Mouse (Mus musculus) forebrain, embryonic 12.5 days (tissue): ENCODE results near the gene Usf1. TPM values are rescaled to one million over a fixed set of nuclear protein-coding genes. Genes with fewer than 3 reads are reported as not detected.

ENCODE experiments used
- ATAC-seq: fragments of 200-750 bp; cut with Nextera tagmentation; 2 replicates; pipeline ENCODE4 v1.8.0; 2017; ENCODE audit warnings: moderate TSS enrichment; ENCODE audit not compliant: low FRiP score
- H3K27ac ChIP-seq: fragments of 300-500 bp; sonication (generic); 2 replicates; pipeline ENCODE4 v1.5.1; 2016; ENCODE audit warnings: mild to moderate bottlenecking
- H3K27me3 ChIP-seq: fragments of 300-500 bp; sonication (generic); 2 replicates; pipeline ENCODE4 v1.6.1; 2016; ENCODE audit warnings: mild to moderate bottlenecking
- H3K36me3 ChIP-seq: fragments of 300-500 bp; sonication (generic); replicated peaks from 2 replicates; pipeline ENCODE4 v1.6.1; 2016; ENCODE audit warnings: mild to moderate bottlenecking
- H3K4me1 ChIP-seq: fragments of 300-500 bp; sonication (generic); 2 replicates; pipeline ENCODE4 v1.6.1; 2016
- H3K4me2 ChIP-seq: fragments of 300-500 bp; sonication (generic); 2 replicates; pipeline ENCODE4 v1.6.1; 2016; ENCODE audit warnings: mild to moderate bottlenecking, moderate library complexity
- H3K4me3 ChIP-seq: fragments of 300-500 bp; sonication (generic); replicated peaks from 2 replicates; pipeline ENCODE4 v1.5.1; 2016; ENCODE audit warnings: mild to moderate bottlenecking
- H3K9ac ChIP-seq: fragments of 300-500 bp; sonication (generic); 2 replicates; pipeline ENCODE4 v1.6.1; 2016; ENCODE audit warnings: mild to moderate bottlenecking
- H3K9me3 ChIP-seq: fragments of 300-500 bp; sonication (generic); 2 replicates; pipeline ENCODE4 v1.6.1; 2016
- WGBS: fragments of 180-500 bp; shearing (Covaris S2); methylation state at CpG from one replicate; pipeline ENCODE4 v1.1.7; 2016; 5-methylcytosine and 5-hydroxymethylcytosine counted together
- polyA plus RNA-seq: library from polyadenylated mRNA; unstranded; fragments of >200 nt; fragmentation: Nextera tagmentation; extraction: Ambion mirVana; gene quantifications from 2 replicates; pipeline ENCODE4 v1.2.1, GENCODE M21; 2016

The Usf1 gene
- polyA plus RNA-seq, 1 experiment from 2014 or later, result 175 TPM

DNA sequence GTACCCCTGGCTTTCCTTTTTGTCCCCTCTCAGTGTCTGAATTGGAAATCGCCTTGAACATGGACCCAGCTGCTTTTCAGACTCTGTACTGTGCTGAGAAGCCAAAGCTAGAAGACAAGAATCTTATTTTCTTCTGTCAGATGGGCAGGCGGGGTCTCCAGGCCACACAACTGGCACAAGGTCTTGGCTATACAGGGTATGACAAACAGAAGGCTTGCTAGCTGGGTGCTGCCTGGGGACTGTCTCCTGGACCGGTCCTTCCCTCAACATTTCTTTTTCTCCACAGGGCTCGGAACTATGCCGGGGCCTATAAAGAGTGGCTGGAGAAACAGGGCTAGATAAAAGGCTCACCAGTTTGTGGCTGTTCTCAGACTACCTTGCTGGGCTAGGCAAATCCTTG lies 8.8 kb downstream of the Usf1 start:
- 76% methylated on average over 5 of the region's 5 CpGs for WGBS
- H3K4me2 ChIP-seq, result no peak overlapping the region
- H3K4me3 ChIP-seq, result no peak overlapping the region
- H3K9ac ChIP-seq, result no peak overlapping the region
- H3K27ac ChIP-seq, result peak overlapping the region; percentile 46; the same call in 1 of the 2 replicates
- ATAC-seq, result 0 out of 2 replicates have a peak, but pooled peaks have one; percentile 3
- no peaks in the 10 kb centered on the region; the same call in 1 of the 2 replicates for H3K4me1 ChIP-seq
- no peaks in the 10 kb centered on the region for H3K9me3 ChIP-seq
- H3K27me3 ChIP-seq, result no peaks in the 10 kb centered on the region
- H3K36me3 ChIP-seq, result peaks cover 50% of the 10 kb centered on the region

DNA sequence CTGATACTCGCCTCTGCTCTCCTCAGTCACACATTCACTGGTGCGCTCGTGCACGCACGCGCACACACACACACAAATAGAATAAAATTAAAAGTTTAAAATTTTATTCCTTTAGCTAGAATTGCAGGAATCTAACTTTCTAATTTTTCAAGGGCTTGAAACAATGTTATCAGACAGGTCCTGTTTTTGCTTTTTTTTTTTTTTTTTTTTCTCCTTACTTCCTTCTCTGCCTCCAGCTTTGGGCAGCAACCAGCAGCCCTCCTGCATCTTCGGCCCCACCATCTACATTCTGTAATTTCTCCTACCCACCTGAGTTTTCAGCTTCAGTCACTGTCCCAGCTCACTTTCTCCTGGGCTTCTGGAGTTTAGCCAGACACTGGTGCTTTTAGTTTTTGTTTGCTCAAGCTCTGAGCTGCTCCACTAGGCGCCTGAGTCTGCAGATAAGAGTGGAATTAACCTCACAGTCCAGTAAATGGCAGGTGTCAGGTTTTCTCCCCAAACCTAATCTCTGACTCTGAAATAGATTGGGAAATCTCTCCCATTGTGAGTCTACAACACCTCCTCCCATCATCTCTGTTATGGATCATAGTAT lies 11.5 kb downstream of the Usf1 start:
- Histone ChIP-seq H3K36me3 (peaks cover 25% of the 10 kb centered on the region), H3K27me3 (no peaks in the 10 kb centered on the region), H3K9me3 (no peaks in the 10 kb centered on the region), H3K9ac (no peak overlapping the region), H3K4me2 (no peak overlapping the region), H3K27ac (no peak overlapping the region), H3K4me1 (no peaks in the 10 kb centered on the region; the same call in 1 of the 2 replicates), H3K4me3 (no peak overlapping the region)
- WGBS, result 89% methylated on average over 8 of the region's 8 CpGs
- no peak for ATAC-seq

DNA sequence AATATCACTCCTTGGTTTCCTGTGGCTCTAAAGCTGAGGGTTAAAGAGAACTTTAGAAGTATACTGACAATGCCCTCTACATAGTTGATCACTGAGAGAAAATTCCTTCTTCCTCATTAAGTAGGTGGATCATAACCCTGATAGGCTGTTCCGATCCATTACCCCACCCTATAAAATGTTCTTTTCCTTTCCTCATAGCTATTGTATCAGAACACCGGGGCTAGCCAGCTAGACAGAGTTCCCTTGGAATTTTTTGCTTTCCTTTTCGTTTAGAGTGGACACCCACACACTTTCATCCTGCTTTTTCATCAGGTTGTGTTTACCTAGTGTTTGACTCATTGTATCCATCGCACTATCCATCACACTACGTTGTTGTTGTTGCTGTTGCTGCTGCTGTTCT lies 13.5 kb downstream of the Usf1 start:
- H3K4me2 ChIP-seq, result no peak overlapping the region
- H3K4me3 ChIP-seq, result no peak overlapping the region
- H3K9me3 ChIP-seq, result no peaks in the 10 kb centered on the region
- no peaks in the 10 kb centered on the region for H3K27me3 ChIP-seq
- WGBS, result 83% methylated on average over 5 of the region's 5 CpGs
- H3K9ac ChIP-seq, result no peak overlapping the region
- H3K36me3 ChIP-seq, result peaks cover 6% of the 10 kb centered on the region
- ATAC-seq, result no peak
- H3K27ac ChIP-seq, result no peak overlapping the region
- H3K4me1 ChIP-seq, result no peaks in the 10 kb centered on the region; the same call in 1 of the 2 replicates

DNA sequence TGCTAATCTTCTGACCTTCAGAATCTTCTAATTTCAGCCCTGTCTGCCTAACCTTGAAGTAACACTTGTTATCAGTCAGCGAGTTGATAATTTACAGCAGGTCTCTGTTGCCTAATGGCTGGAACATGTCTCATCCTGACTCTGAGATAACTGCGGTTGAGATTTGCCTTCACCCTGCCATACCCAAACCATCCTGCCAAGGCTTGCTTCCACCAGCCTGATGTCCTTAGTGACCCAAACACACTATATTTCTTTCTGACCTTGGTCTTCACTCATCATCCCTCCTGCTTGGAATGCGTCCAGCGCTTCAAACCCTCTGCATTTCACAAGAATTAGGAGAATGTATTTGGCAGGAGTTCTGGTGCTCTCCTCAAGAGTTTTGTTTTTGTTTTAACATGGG lies 14.0 kb downstream of the Usf1 start:
- no peak overlapping the region for H3K4me3 ChIP-seq
- no peak overlapping the region for H3K27ac ChIP-seq
- H3K9ac ChIP-seq, result no peak overlapping the region
- H3K4me2 ChIP-seq, result no peak overlapping the region
- ATAC-seq, result no peak
- H3K4me1 ChIP-seq, result no peaks in the 10 kb centered on the region
- no peaks in the 10 kb centered on the region for H3K9me3 ChIP-seq
- H3K27me3 ChIP-seq, result no peaks in the 10 kb centered on the region
- 89% methylated on average over 4 of the region's 4 CpGs for WGBS
- H3K36me3 ChIP-seq, result peaks cover under 1% of the 10 kb centered on the region

GRCm38 (mm10) chr1:171432158-171432557 lies 21.0 kb downstream of the Usf1 start:
- Histone ChIP-seq H3K4me3 (no peak overlapping the region), H3K36me3 (no peaks in the 10 kb centered on the region), H3K27me3 (peaks cover 16% of the 10 kb centered on the region), H3K27ac (no peak overlapping the region), H3K9me3 (no peaks in the 10 kb centered on the region), H3K9ac (no peak overlapping the region), H3K4me2 (no peak overlapping the region), H3K4me1 (peaks cover 2% of the 10 kb centered on the region)
- no peak for ATAC-seq
- 82% methylated on average over 5 of the region's 5 CpGs for WGBS

GRCm38 (mm10) chr1:171435288-171435814 lies 24.2 kb downstream of the Usf1 start:
- Histone ChIP-seq H3K36me3 (no peaks in the 10 kb centered on the region), H3K9ac (no peak overlapping the region), H3K4me1 (peaks cover 10% of the 10 kb centered on the region), H3K4me2 (no peak overlapping the region), H3K27ac (no peak overlapping the region), H3K9me3 (no peaks in the 10 kb centered on the region), H3K27me3 (peaks cover 48% of the 10 kb centered on the region), H3K4me3 (no peak overlapping the region)
- ATAC-seq, result no peak
- WGBS, result 68% methylated on average over 7 of the region's 7 CpGs

DNA sequence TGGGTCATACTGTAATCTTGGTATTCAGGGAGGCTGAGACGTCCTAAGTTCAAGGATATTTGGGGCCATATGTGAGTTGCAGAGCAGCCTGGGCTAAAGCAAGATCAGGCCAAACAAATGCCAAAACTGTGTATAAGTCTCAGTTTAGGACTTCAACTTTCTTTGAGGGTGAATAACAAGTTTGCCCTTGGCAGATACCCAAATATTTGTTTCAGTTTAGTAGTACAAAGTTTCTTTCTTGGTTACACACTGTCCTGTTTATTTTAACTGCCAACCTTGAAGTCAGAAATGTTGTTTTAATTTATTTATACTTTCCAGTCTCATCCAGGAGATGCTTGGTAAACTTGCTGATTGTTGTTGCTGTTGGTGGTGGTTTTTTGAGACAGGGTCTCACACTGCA lies 24.9 kb downstream of the Usf1 start:
- Histone ChIP-seq H3K27ac (no peak overlapping the region), H3K4me3 (no peak overlapping the region), H3K9me3 (no peaks in the 10 kb centered on the region), H3K36me3 (no peaks in the 10 kb centered on the region), H3K27me3 (peaks cover 50% of the 10 kb centered on the region), H3K4me2 (no peak overlapping the region), H3K9ac (no peak overlapping the region), H3K4me1 (peaks cover 10% of the 10 kb centered on the region)
- no peak for ATAC-seq
- WGBS, result 69% methylated on average over 1 of the region's 1 CpGs

DNA sequence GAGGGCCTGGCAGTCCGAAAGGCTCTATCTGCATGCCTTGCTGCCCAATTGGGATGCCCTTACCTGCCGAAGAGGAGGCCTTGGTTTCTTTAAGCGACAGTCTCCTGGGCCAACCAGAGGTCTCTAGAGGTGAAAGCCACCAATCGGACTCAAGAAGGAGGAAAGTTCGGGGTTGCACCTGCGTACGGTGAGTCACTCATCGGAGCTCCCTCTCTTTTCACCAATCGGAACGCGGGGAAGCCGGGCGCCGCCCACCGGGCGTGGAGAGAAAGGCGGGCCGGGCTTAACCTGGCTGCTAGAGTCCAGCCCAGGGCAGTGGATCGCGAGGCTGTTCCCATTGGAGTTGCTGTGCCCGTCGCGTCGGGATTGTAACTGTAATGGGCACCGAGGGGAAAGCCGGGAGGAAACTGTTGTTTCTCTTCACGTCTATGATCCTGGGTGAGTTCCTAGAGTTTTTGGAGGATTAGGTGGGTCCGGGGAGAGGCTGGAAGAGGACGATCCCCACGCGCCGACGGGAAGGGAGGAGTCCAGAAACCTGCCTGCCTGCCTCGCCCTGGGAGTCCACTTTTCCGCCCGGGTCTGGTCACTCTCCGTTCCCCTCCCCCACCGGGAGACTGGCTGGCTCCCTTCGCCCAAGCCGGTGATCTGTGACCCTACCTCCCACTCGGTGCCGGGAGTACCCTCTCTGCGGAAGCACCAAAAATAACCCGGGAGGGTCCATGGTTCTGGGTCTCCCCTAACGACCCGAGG lies 26.3 kb downstream of the Usf1 start, which contains the start of gene F11r:
F11r (plus strand) TSS at position 272 of the 750 bp plus-strand sequence.
- Histone ChIP-seq H3K9me3 (no peaks in the 10 kb centered on the region), H3K27ac (no peak within 1 kb of the TSS), H3K4me1 (peaks cover 10% of the 10 kb centered on the region), H3K4me2 (peak within 1 kb of the TSS; percentile 60), H3K4me3 (peak within 1 kb of the TSS; percentile 40), H3K27me3 (peaks cover 50% of the 10 kb centered on the region), H3K36me3 (no peaks in the 10 kb centered on the region), H3K9ac (peak within 1 kb of the TSS; percentile 25; the same call in 1 of the 2 replicates)
- ATAC-seq, result peak; percentile 74
- WGBS, result under 1% methylated on average over 46 of the region's 46 CpGs

DNA sequence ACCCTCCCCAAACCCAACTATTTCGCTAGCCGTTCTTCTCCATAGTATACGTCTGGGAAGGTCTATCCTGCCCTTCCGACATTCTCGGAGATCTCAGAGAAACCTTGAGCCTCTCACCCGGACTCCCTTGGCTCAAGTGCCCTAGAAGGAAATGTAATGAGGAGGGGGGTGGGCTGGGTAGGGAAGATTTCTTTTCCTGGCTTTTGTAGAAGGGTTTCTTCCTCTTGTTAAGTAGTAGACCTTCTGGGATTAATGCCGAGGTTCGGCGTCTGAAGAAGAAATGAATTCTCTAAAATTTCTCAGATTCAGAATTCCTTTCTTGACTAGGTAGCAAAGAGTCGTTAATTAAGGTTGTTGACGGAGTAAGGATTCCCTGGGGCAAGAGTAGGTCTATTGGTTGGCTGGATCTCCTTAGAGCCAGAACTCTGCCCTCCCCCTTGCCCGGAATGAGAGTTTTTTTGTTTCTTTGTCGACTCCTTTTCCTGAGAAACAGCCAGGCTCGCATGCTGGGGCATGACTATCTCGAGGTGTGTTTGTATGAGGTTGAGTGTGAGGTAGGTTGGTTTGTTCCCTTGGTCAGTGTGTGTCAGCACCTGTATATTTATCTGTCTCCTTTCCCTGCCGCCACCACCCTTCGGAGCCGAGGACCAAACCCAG lies 27.0 kb downstream of the Usf1 start:
- WGBS, result 6% methylated on average over 18 of the region's 18 CpGs
- Histone ChIP-seq H3K27me3 (peaks cover 50% of the 10 kb centered on the region), H3K36me3 (no peaks in the 10 kb centered on the region), H3K4me2 (peak overlapping the region; percentile 60), H3K4me1 (peaks cover 10% of the 10 kb centered on the region), H3K9me3 (no peaks in the 10 kb centered on the region), H3K9ac (peak overlapping the region; percentile 25; the same call in 1 of the 2 replicates), H3K27ac (no peak overlapping the region), H3K4me3 (peak overlapping the region; percentile 40)
- ATAC-seq, result no peak

- Histone ChIP-seq H3K4me3 (no peak overlapping the region), H3K4me1 (peaks cover 10% of the 10 kb centered on the region), H3K27me3 (peaks cover 50% of the 10 kb centered on the region), H3K4me2 (no peak overlapping the region), H3K9me3 (0 out of 2 replicates have a peak, but pooled peaks cover 4% of the 10 kb centered on the region), H3K9ac (no peak overlapping the region), H3K36me3 (no peaks in the 10 kb centered on the region), H3K27ac (no peak overlapping the region)
- WGBS, result 58% methylated on average over 8 of the region's 8 CpGs
- ATAC-seq, result no peak
Observed at GRCm38 (mm10) chr1:171439072-171439471, 28.0 kb downstream of the Usf1 start.

GRCm38 (mm10) chr1:171440025-171440725 lies 29.1 kb downstream of the Usf1 start:
- peaks cover 10% of the 10 kb centered on the region for H3K4me1 ChIP-seq
- 70% methylated on average over 9 of the region's 9 CpGs for WGBS
- H3K27me3 ChIP-seq, result peaks cover 50% of the 10 kb centered on the region
- H3K9me3 ChIP-seq, result 0 out of 2 replicates have a peak, but pooled peaks cover 4% of the 10 kb centered on the region
- no peak overlapping the region for H3K4me2 ChIP-seq
- no peak overlapping the region for H3K9ac ChIP-seq
- ATAC-seq, result no peak
- no peak overlapping the region for H3K27ac ChIP-seq
- no peak overlapping the region for H3K4me3 ChIP-seq
- no peaks in the 10 kb centered on the region for H3K36me3 ChIP-seq
